Comparison of ENCODE assay signal across 8 mouse cellular contexts in the genomic region with DNA sequence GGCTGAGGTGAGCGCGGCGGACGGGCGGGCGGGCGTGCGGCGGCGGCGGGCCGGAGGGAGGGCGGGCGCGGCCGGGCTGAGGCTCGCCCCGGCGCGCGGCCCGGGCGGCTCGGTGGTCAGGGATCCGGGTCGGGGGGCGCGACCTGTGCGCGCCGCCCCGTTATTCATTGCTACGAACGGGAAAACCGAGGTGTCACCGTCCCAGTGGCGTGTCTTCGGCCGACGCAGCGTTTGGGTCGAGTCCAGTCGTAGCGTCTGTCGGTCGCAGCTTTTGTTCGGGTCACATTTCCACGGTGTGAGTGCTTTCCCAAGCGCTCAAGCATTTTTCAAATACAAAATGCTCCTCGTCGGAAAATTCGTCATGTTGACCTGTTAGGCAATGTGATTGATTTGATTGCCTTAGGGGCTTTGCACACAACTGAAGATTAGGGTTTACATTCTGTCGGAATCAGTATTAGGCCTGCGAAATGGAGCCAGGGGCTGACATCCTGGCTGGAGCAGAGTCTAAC. TPM values are rescaled to one million over a fixed set of nuclear protein-coding genes. Genes with fewer than 3 reads are reported as not detected.
DNase-seq lines count a peak whose midpoint lies in the region; ATAC-seq and TF ChIP-seq lines count a peak whose summit lies in the region.

No protein-coding gene starts in this region.

- under 1% methylated on average over 35 of the region's 54 CpGs for WGBS in forebrain, embryonic 15.5 days
- WGBS in hindbrain, embryonic 16.5 days = under 1% methylated on average over 53 of the region's 54 CpGs
- WGBS in limb, embryonic 14.5 days = 0% methylated on average over 33 of the region's 54 CpGs
- WGBS in midbrain, embryonic 14.5 days = under 1% methylated on average over 52 of the region's 54 CpGs

- DNase-seq in 3134 (ENCODE audit: extremely low read depth, insufficient read length, low spot score) = peak; percentile 59
- DNase-seq in CD4-positive helper T cell, adult 2 months (ENCODE audit: low read depth, low spot score) = peak; percentile 44
- peak; percentile 32 for DNase-seq in c-Kit-positive CD71-positive TER-119-negative erythroid progenitor cells, embryonic 14.5 days (ENCODE audit: low read depth)
- DNase-seq in limb, embryonic 14.5 days (ENCODE audit: low spot score) = peak; percentile 22
- peak; percentile 68 for DNase-seq in midbrain, embryonic 14.5 days
- no peak for DNase-seq in ovary, postnatal 14 days (ENCODE audit: low spot score)

- H3K9ac ChIP-seq in forebrain, embryonic 15.5 days (replicated peaks) = peak overlapping the region; percentile 80
- H3K9ac ChIP-seq in hindbrain, embryonic 16.5 days (ENCODE audit: low read depth, low read length) = peak overlapping the region; percentile 96
- peak overlapping the region; percentile 82 for H3K9ac ChIP-seq in limb, embryonic 14.5 days (ENCODE audit: low read depth, low read length, severe bottlenecking)
- H3K9ac ChIP-seq in midbrain, embryonic 14.5 days (replicated peaks; ENCODE audit: low read length) = peak overlapping the region; percentile 88

- ATAC-seq in forebrain, embryonic 15.5 days (replicated peaks) = no peak; the same call in 1 of the 2 replicates
- peak; percentile 57; the same call in 1 of the 2 replicates for ATAC-seq in hindbrain, embryonic 16.5 days
- ATAC-seq in limb, embryonic 14.5 days (ENCODE audit: low FRiP score, low read depth) = peak; percentile 73
- ATAC-seq in midbrain, embryonic 14.5 days (ENCODE audit: low FRiP score, low TSS enrichment) = peak; percentile 15

- peak overlapping the region; percentile 53 for H3K4me2 ChIP-seq in forebrain, embryonic 15.5 days (replicated peaks)
- H3K4me2 ChIP-seq in hindbrain, embryonic 16.5 days (ENCODE audit: low read length) = peak overlapping the region; percentile 58
- peak overlapping the region; percentile 70 for H3K4me2 ChIP-seq in limb, embryonic 14.5 days (replicated peaks; ENCODE audit: low read depth, low read length, severe bottlenecking)
- H3K4me2 ChIP-seq in midbrain, embryonic 14.5 days (ENCODE audit: low read length) = peak overlapping the region; percentile 72

- TF ChIP-seq POLR2A in limb, embryonic 14.5 days (IDR thresholded peaks at IDR 0.05; ENCODE audit: borderline replicate concordance, extremely low read depth, insufficient read depth, insufficient read length) = no peak

- H3K9me3 ChIP-seq in forebrain, embryonic 15.5 days = no peaks in the 10 kb centered on the region
- H3K9me3 ChIP-seq in hindbrain, embryonic 16.5 days (ENCODE audit: control insufficient read depth, low read length) = no peaks in the 10 kb centered on the region
- no peaks in the 10 kb centered on the region for H3K9me3 ChIP-seq in limb, embryonic 14.5 days (ENCODE audit: control insufficient read depth, low read length)
- no peaks in the 10 kb centered on the region for H3K9me3 ChIP-seq in midbrain, embryonic 14.5 days (ENCODE audit: control insufficient read depth, low read length)

- peaks cover 25% of the 10 kb centered on the region for H3K4me1 ChIP-seq in forebrain, embryonic 15.5 days
- peaks cover 5% of the 10 kb centered on the region for H3K4me1 ChIP-seq in hindbrain, embryonic 16.5 days (ENCODE audit: control insufficient read depth, insufficient read depth, low read depth, low read length)
- peaks cover 12% of the 10 kb centered on the region for H3K4me1 ChIP-seq in limb, embryonic 14.5 days (ENCODE audit: control insufficient read depth, insufficient read depth, low read length)
- peaks cover 13% of the 10 kb centered on the region for H3K4me1 ChIP-seq in midbrain, embryonic 14.5 days (ENCODE audit: control insufficient read depth, insufficient read depth, low read length)

- no peaks in the 10 kb centered on the region for H3K36me3 ChIP-seq in forebrain, embryonic 15.5 days
- H3K36me3 ChIP-seq in hindbrain, embryonic 16.5 days (ENCODE audit: control insufficient read depth, insufficient read depth, low read length) = no peaks in the 10 kb centered on the region
- 0 out of 2 replicates have a peak, but pooled peaks cover 6% of the 10 kb centered on the region for H3K36me3 ChIP-seq in limb, embryonic 14.5 days (ENCODE audit: control insufficient read depth, insufficient read depth, low read length)
- H3K36me3 ChIP-seq in midbrain, embryonic 14.5 days (ENCODE audit: control insufficient read depth, insufficient read depth, low read length) = no peaks in the 10 kb centered on the region

- H3K4me3 ChIP-seq in forebrain, embryonic 15.5 days = peak overlapping the region; percentile 73
- peak overlapping the region; percentile 92 for H3K4me3 ChIP-seq in hindbrain, embryonic 16.5 days (ENCODE audit: low read length)
- H3K4me3 ChIP-seq in limb, embryonic 14.5 days (replicated peaks; ENCODE audit: low read length) = peak overlapping the region; percentile 57
- peak overlapping the region; percentile 68 for H3K4me3 ChIP-seq in midbrain, embryonic 14.5 days (replicated peaks; ENCODE audit: low read depth, low read length)

- no peaks in the 10 kb centered on the region for H3K27me3 ChIP-seq in forebrain, embryonic 15.5 days
- no peaks in the 10 kb centered on the region for H3K27me3 ChIP-seq in hindbrain, embryonic 16.5 days (replicated peaks; ENCODE audit: control insufficient read depth, insufficient read depth, low read length)
- H3K27me3 ChIP-seq in limb, embryonic 14.5 days (ENCODE audit: control insufficient read depth, insufficient read depth, low read length) = no peaks in the 10 kb centered on the region
- no peaks in the 10 kb centered on the region for H3K27me3 ChIP-seq in midbrain, embryonic 14.5 days (ENCODE audit: control insufficient read depth, insufficient read depth, low read length)

- peak overlapping the region; percentile 75 for H3K27ac ChIP-seq in forebrain, embryonic 15.5 days (replicated peaks)
- H3K27ac ChIP-seq in hindbrain, embryonic 16.5 days (ENCODE audit: low read depth, low read length) = peak overlapping the region; percentile 87
- peak overlapping the region; percentile 81; the same call in 1 of the 2 replicates for H3K27ac ChIP-seq in limb, embryonic 14.5 days (replicated peaks; ENCODE audit: low read depth, low read length)
- H3K27ac ChIP-seq in midbrain, embryonic 14.5 days (replicated peaks; ENCODE audit: low read depth, low read length) = peak overlapping the region; percentile 85

RNA-seq across cellular contexts. Expression of a gene that starts 0.4 kb away (rescaled TPM):
- polyA plus RNA-seq in forebrain, embryonic 15.5 days (2015; fragmentation: Nextera tagmentation; extraction: Ambion mirVana) = 86.0 and 89.1 TPM in 2 replicates
- 82.4 and 91.2 TPM in 2 replicates for polyA plus RNA-seq in hindbrain, embryonic 16.5 days (2015; fragmentation: Nextera tagmentation; extraction: Ambion mirVana)
- 44.0 and 54.9 TPM in 2 replicates for polyA plus RNA-seq in limb, embryonic 14.5 days (2012; rRNA removed)
- 44.9 and 50.9 TPM in 2 replicates for polyA plus RNA-seq in limb, embryonic 14.5 days (2014; fragmentation: Nextera tagmentation; extraction: Ambion mirVana)
- 76.0 and 117 TPM in 2 replicates for polyA plus RNA-seq in midbrain, embryonic 14.5 days (2014; fragmentation: Nextera tagmentation; extraction: Ambion mirVana)

RNA-seq across cellular contexts. Expression of a gene that starts 6.5 kb away (rescaled TPM):
- 24.6 and 26.5 TPM in 2 replicates for polyA plus RNA-seq in forebrain, embryonic 15.5 days (2015; fragmentation: Nextera tagmentation; extraction: Ambion mirVana)
- polyA plus RNA-seq in hindbrain, embryonic 16.5 days (2015; fragmentation: Nextera tagmentation; extraction: Ambion mirVana) = 17.7 and 19.0 TPM in 2 replicates
- 19.8 and 23.4 TPM in 2 replicates for polyA plus RNA-seq in limb, embryonic 14.5 days (2012; rRNA removed)
- polyA plus RNA-seq in limb, embryonic 14.5 days (2014; fragmentation: Nextera tagmentation; extraction: Ambion mirVana) = 18.0 and 19.1 TPM in 2 replicates
- 19.3 and 23.7 TPM in 2 replicates for polyA plus RNA-seq in midbrain, embryonic 14.5 days (2014; fragmentation: Nextera tagmentation; extraction: Ambion mirVana)

RNA-seq across cellular contexts. Expression of a gene that starts 48.6 kb away (rescaled TPM):
- 33.6 and 35.5 TPM in 2 replicates for polyA plus RNA-seq in forebrain, embryonic 15.5 days (2015; fragmentation: Nextera tagmentation; extraction: Ambion mirVana)
- 23.4 and 24.8 TPM in 2 replicates for polyA plus RNA-seq in hindbrain, embryonic 16.5 days (2015; fragmentation: Nextera tagmentation; extraction: Ambion mirVana)
- 36.8 and 40.5 TPM in 2 replicates for polyA plus RNA-seq in limb, embryonic 14.5 days (2012; rRNA removed)
- 52.2 and 53.6 TPM in 2 replicates for polyA plus RNA-seq in limb, embryonic 14.5 days (2014; fragmentation: Nextera tagmentation; extraction: Ambion mirVana)
- 34.2 and 46.7 TPM in 2 replicates for polyA plus RNA-seq in midbrain, embryonic 14.5 days (2014; fragmentation: Nextera tagmentation; extraction: Ambion mirVana)
